Mouse (Mus musculus) liver, adult 2 months (tissue): ENCODE measurements around the gene Dpep2nb.

Experiments
- CTCF ChIP-seq: fragments of 200-500 bp; IDR thresholded peaks from 2 replicates; pipeline ENCODE4 v1.5.1; 2011; ENCODE audit warnings: low read depth, low read length, control low read depth
- POLR2A ChIP-seq: fragments of 200-500 bp; IDR thresholded peaks from 2 replicates; pipeline ENCODE4 v1.6.1; 2011; ENCODE audit warnings: low read length, control low read depth; ENCODE audit not compliant: insufficient read depth; ENCODE audit errors: extremely low read depth

- TF ChIP-seq CTCF: no peak
- no peak for TF ChIP-seq POLR2A
Observed at GRCm38 (mm10) chr8:105979325-105979724, 26.4 kb downstream of the Dpep2nb start, which contains the start of gene Dpep3.
